Mouse (Mus musculus) layer of hippocampus, adult 6 months (tissue): ENCODE results near the gene Mfsd4a. TPM values are rescaled to one million over a fixed set of nuclear protein-coding genes. Genes with fewer than 3 reads are reported as not detected.

Source experiments
- long read RNA-seq, 2 experiments: library from polyadenylated mRNA; unstranded; transcript quantifications; one replicate each; pipeline ENCODE4 v2.0.0; 2019 to 2020
- polyA plus RNA-seq: library from polyadenylated mRNA; unstranded; fragments of <200 nt; fragmentation: Nextera tagmentation; gene quantifications from 2 replicates; pipeline ENCODE4 v1.2.3, GENCODE M21; 2021

The Mfsd4a gene
- 71.4 and 96.2 TPM in 2 replicates for polyA plus RNA-seq
- long read RNA-seq, experiment 1, transcript Mfsd4a-207 (10 exons, 1,957 nt), result major isoform, 39 of 115 reads
- long read RNA-seq, experiment 1, transcript Mfsd4a-203 (11 exons, 2,565 nt), result minor isoform, 14 of 115 reads
- long read RNA-seq, experiment 1, partial matches to known transcripts, result 9 of 115 reads
- long read RNA-seq, experiment 1, other reads (novel, unspliced or antisense), result 50 of 115 reads
- long read RNA-seq, experiment 2, transcript Mfsd4a-207 (10 exons, 1,957 nt), result major isoform, 193 of 476 reads
- long read RNA-seq, experiment 2, transcript Mfsd4a-204 (11 exons, 2,422 nt), result minor isoform, 19 of 476 reads
- long read RNA-seq, experiment 2, transcript Mfsd4a-203 (11 exons, 2,565 nt), result minor isoform, 62 of 476 reads
- long read RNA-seq, experiment 2, partial matches to known transcripts, result 13 of 476 reads
- long read RNA-seq, experiment 2, other reads (novel, unspliced or antisense), result 187 of 476 reads

GRCm38 (mm10) chr1:132067261-132068255 lies at the start of gene Mfsd4a:
Gene Mfsd4a, minus strand, starts transcription at chr1:132068062.

GRCm38 (mm10) chr1:132007282-132007815 lies 60.5 kb downstream of the Mfsd4a start, which contains the start of gene Elk4:
Gene Elk4, plus strand, starts transcription at chr1:132007607.

Other genes starting within 250 kb of the Mfsd4a start
- 28.1 and 28.8 TPM in 2 replicates for gene Slc41a1, start 240.6 kb downstream of the Mfsd4a start, polyA plus RNA-seq
- 11.6 and 11.8 TPM in 2 replicates for gene Rab29, start 200.8 kb downstream of the Mfsd4a start, polyA plus RNA-seq
- gene Nucks1, start 157.5 kb downstream of the Mfsd4a start, polyA plus RNA-seq, result 16.1 and 17.3 TPM in 2 replicates
- 0.29 and 0.50 TPM in 2 replicates for gene Slc45a3, start 105.1 kb downstream of the Mfsd4a start, polyA plus RNA-seq
- 13.2 and 13.3 TPM in 2 replicates for gene Elk4, start 60.5 kb downstream of the Mfsd4a start, polyA plus RNA-seq
- gene Cdk18, start 71.6 kb upstream of the Mfsd4a start, polyA plus RNA-seq, result 3.5 and 3.8 TPM in 2 replicates
- gene Lemd1, start 123.4 kb upstream of the Mfsd4a start, polyA plus RNA-seq, result 1.2 and 1.7 TPM in 2 replicates
- gene AC124108.1, start 123.4 kb upstream of the Mfsd4a start, polyA plus RNA-seq, result 0.11 TPM in 2 replicates
- gene Gm10188, start 161.7 kb upstream of the Mfsd4a start, polyA plus RNA-seq, result not detected in 2 replicates
- 2.4 and 4.1 TPM in 2 replicates for gene Klhdc8a, start 230.6 kb upstream of the Mfsd4a start, polyA plus RNA-seq
- 0.78 and 0.79 TPM in 2 replicates for gene Nuak2, start 248.1 kb upstream of the Mfsd4a start, polyA plus RNA-seq